Mouse (Mus musculus): ENCODE measurements at regions not wholly inside any gene's neighbourhood (a gene's known extent, or its start where the extent isn't known, plus 50 kb on each side); places are given as distances from the start of the nearest gene placed in this dataset.

DNA sequence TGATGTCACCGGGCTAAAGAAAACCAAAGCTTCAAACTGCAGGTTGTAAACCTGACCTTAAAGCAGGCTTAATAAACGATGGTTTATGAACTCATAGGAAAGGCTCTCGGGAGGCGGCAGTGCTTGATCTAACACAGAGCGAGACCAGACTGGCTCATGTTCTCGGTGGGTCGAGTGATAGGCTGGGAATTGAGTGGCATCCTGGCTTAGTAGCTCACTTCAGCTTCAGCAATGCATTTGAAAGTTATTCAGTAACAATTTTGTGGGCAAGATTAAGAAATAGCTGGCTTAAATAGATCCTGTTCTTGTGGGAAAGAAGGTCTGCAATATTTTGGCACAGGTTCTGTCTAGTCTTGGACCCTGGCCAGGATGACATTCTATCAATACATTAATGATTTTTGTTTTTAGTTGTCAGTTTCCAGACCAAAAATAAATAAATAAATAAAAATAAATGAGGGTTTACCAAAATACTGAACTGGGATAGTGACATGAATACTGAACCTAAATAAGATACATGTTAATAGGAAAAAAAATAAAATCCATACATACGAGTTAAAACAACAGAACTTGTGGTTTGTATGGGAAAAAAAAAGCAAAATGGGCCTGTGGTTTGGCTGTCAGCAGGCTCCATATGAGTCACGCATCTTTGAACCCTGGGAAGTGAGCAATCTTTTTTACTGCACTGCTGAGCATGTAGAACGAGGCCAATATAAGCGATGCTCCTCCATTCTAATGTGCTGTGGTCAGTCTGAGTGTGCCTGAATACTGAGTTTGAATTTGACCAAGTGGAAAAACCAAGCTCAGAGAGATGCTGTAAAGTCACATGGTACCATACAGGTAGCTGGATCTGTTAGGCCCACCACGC lies 68.7 kb upstream of the Ddit4l start:
- H3K4me2 ChIP-seq (ENCODE audit: low read depth, low read length): no peak overlapping the region

GRCm38 (mm10) chr3:137560851-137561449 lies 60.5 kb upstream of the Ddit4l start:
- Histone ChIP-seq H3K27ac (ENCODE audit: low read depth, low read length) (no peak overlapping the region), H3K4me3 (ENCODE audit: low read depth, low read length) (no peak overlapping the region), H3K27me3 (ENCODE audit: control insufficient read depth, insufficient read depth, low read length) (no peaks in the 10 kb centered on the region), H3K9ac (replicated peaks; ENCODE audit: low read depth, low read length) (no peak overlapping the region), H3K9me3 (ENCODE audit: control insufficient read depth, low read length) (no peaks in the 10 kb centered on the region), H3K4me2 (ENCODE audit: low read depth, low read length) (no peak overlapping the region), H3K4me1 (ENCODE audit: control insufficient read depth, insufficient read depth, low read length) (no peaks in the 10 kb centered on the region), H3K36me3 (ENCODE audit: control insufficient read depth, insufficient read depth, low read length) (no peaks in the 10 kb centered on the region)
- whole genome bisulfite sequencing: 41% methylated on average over 6 of the region's 6 CpGs
- ATAC-seq (ENCODE audit: low read depth): 0 out of 2 replicates have a peak, but pooled peaks have one; percentile 21

More for the DNA sequence above, 68.7 kb upstream of the Ddit4l start:
- H3K4me1 ChIP-seq (ENCODE audit: control insufficient read depth, insufficient read depth, low read length): peaks cover 5% of the 10 kb centered on the region; the same call in 1 of the 2 replicates
- no peak for ATAC-seq (ENCODE audit: low read depth)
- no peak overlapping the region for H3K27ac ChIP-seq (ENCODE audit: low read depth, low read length)
- no peak overlapping the region for H3K4me3 ChIP-seq (ENCODE audit: low read depth, low read length)
- H3K36me3 ChIP-seq (ENCODE audit: control insufficient read depth, insufficient read depth, low read length): no peaks in the 10 kb centered on the region
- H3K9me3 ChIP-seq (ENCODE audit: control insufficient read depth, low read length): no peaks in the 10 kb centered on the region
- 79% methylated on average over 12 of the region's 12 CpGs for WGBS
- no peak overlapping the region for H3K9ac ChIP-seq (replicated peaks; ENCODE audit: low read depth, low read length)
- H3K27me3 ChIP-seq (ENCODE audit: control insufficient read depth, insufficient read depth, low read length): no peaks in the 10 kb centered on the region

DNA sequence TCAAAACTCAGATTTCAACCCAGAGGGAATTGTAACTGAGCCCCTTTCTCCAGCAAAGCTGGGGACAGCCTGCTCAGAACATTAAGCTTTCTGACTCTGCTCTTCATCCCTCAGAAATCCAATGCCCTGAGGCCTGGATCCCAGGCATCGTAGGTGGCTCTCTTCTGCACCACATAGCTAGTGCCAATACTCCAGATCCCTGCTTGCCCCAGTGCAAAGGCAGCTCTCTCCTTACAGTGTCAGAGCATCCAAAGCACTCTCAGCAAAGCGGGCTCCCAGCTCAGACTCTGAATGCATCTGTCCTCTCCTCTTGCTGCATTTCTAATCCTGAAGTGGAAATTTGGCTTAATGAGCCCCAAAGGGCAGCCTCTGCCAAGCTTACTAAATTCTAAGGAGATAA lies 59.4 kb upstream of the Ddit4l start:
- Histone ChIP-seq H3K27me3 (ENCODE audit: control insufficient read depth, insufficient read depth, low read length) (no peaks in the 10 kb centered on the region), H3K4me2 (ENCODE audit: low read depth, low read length) (no peak overlapping the region), H3K27ac (ENCODE audit: low read depth, low read length) (no peak overlapping the region), H3K9me3 (ENCODE audit: control insufficient read depth, low read length) (no peaks in the 10 kb centered on the region), H3K4me3 (ENCODE audit: low read depth, low read length) (no peak overlapping the region), H3K9ac (replicated peaks; ENCODE audit: low read depth, low read length) (no peak overlapping the region), H3K36me3 (ENCODE audit: control insufficient read depth, insufficient read depth, low read length) (no peaks in the 10 kb centered on the region), H3K4me1 (ENCODE audit: control insufficient read depth, insufficient read depth, low read length) (no peaks in the 10 kb centered on the region)
- ATAC-seq (ENCODE audit: low read depth): no peak
- 70% methylated on average over 2 of the region's 2 CpGs for WGBS

- 81% methylated on average over 6 of the region's 6 CpGs for WGBS
- ATAC-seq (ENCODE audit: low read depth): no peak
- H3K27me3 ChIP-seq (ENCODE audit: control insufficient read depth, insufficient read depth, low read length): no peaks in the 10 kb centered on the region
- H3K4me3 ChIP-seq (ENCODE audit: low read depth, low read length): no peak overlapping the region
- no peak overlapping the region for H3K9ac ChIP-seq (replicated peaks; ENCODE audit: low read depth, low read length)
- H3K4me1 ChIP-seq (ENCODE audit: control insufficient read depth, insufficient read depth, low read length): no peaks in the 10 kb centered on the region
- H3K27ac ChIP-seq (ENCODE audit: low read depth, low read length): no peak overlapping the region
- no peaks in the 10 kb centered on the region for H3K36me3 ChIP-seq (ENCODE audit: control insufficient read depth, insufficient read depth, low read length)
- H3K4me2 ChIP-seq (ENCODE audit: low read depth, low read length): no peak overlapping the region
- no peaks in the 10 kb centered on the region for H3K9me3 ChIP-seq (ENCODE audit: control insufficient read depth, low read length)
Observed at GRCm38 (mm10) chr3:137563541-137564080, 57.8 kb upstream of the Ddit4l start.

GRCm38 (mm10) chr3:137564282-137564681 lies 57.1 kb upstream of the Ddit4l start:
- H3K4me1 ChIP-seq (ENCODE audit: control insufficient read depth, insufficient read depth, low read length): no peaks in the 10 kb centered on the region
- no peak overlapping the region for H3K27ac ChIP-seq (ENCODE audit: low read depth, low read length)
- no peaks in the 10 kb centered on the region for H3K9me3 ChIP-seq (ENCODE audit: control insufficient read depth, low read length)
- H3K9ac ChIP-seq (replicated peaks; ENCODE audit: low read depth, low read length): no peak overlapping the region
- H3K27me3 ChIP-seq (ENCODE audit: control insufficient read depth, insufficient read depth, low read length): no peaks in the 10 kb centered on the region
- ATAC-seq (ENCODE audit: low read depth): no peak
- no peak overlapping the region for H3K4me2 ChIP-seq (ENCODE audit: low read depth, low read length)
- no peak overlapping the region for H3K4me3 ChIP-seq (ENCODE audit: low read depth, low read length)
- no peaks in the 10 kb centered on the region for H3K36me3 ChIP-seq (ENCODE audit: control insufficient read depth, insufficient read depth, low read length)
- 61% methylated on average over 5 of the region's 5 CpGs for WGBS

GRCm38 (mm10) chr3:137568580-137569313 lies 52.7 kb upstream of the Ddit4l start:
- no peak for ATAC-seq (ENCODE audit: low read depth)
- no peaks in the 10 kb centered on the region for H3K4me1 ChIP-seq (ENCODE audit: control insufficient read depth, insufficient read depth, low read length)

More at GRCm38 (mm10) chr3:137568580-137569313, 52.7 kb upstream of the Ddit4l start:
- H3K9me3 ChIP-seq (ENCODE audit: control insufficient read depth, low read length): no peaks in the 10 kb centered on the region
- 87% methylated on average over 2 of the region's 2 CpGs for WGBS
- H3K4me2 ChIP-seq (ENCODE audit: low read depth, low read length): no peak overlapping the region
- no peak overlapping the region for H3K4me3 ChIP-seq (ENCODE audit: low read depth, low read length)
- no peak overlapping the region for H3K9ac ChIP-seq (replicated peaks; ENCODE audit: low read depth, low read length)
- H3K27me3 ChIP-seq (ENCODE audit: control insufficient read depth, insufficient read depth, low read length): no peaks in the 10 kb centered on the region
- H3K36me3 ChIP-seq (ENCODE audit: control insufficient read depth, insufficient read depth, low read length): no peaks in the 10 kb centered on the region
- no peak overlapping the region for H3K27ac ChIP-seq (ENCODE audit: low read depth, low read length)

Data from neural tube, embryonic 14.5 days (tissue).